Mouse (Mus musculus) liver, embryonic 16.5 days (tissue): ENCODE results near the gene Spata1. TPM values are rescaled to one million over a fixed set of nuclear protein-coding genes. Genes with fewer than 3 reads are reported as not detected.

ENCODE experiments used
- ATAC-seq: fragments of 200-750 bp; cut with Nextera tagmentation; 2 replicates; pipeline ENCODE4 v1.8.0; 2017; ENCODE audit warnings: low read depth, mild to moderate bottlenecking, moderate number of reproducible peaks, moderate library complexity
- H3K27ac ChIP-seq: fragments of 300-500 bp; sonication (generic); 2 replicates; pipeline ENCODE4 v1.5.1; 2014; ENCODE audit warnings: mild to moderate bottlenecking, low read length
- H3K27me3 ChIP-seq: fragments of 300-500 bp; sonication (generic); 2 replicates; pipeline ENCODE4 v1.6.1; 2014; ENCODE audit warnings: low read depth, low read length, mixed read lengths; ENCODE audit not compliant: control insufficient read depth, insufficient read depth
- H3K36me3 ChIP-seq: fragments of 300-500 bp; sonication (generic); 2 replicates; pipeline ENCODE4 v1.6.1; 2014; ENCODE audit warnings: mild to moderate bottlenecking; ENCODE audit not compliant: control insufficient read depth, insufficient read depth
- H3K4me1 ChIP-seq: fragments of 300-500 bp; sonication (generic); 2 replicates; pipeline ENCODE4 v1.6.1; 2014; ENCODE audit warnings: low read depth, low read length, mixed read lengths; ENCODE audit not compliant: control insufficient read depth
- H3K4me2 ChIP-seq: fragments of 300-500 bp; sonication (generic); 2 replicates; pipeline ENCODE4 v1.6.1; 2014; ENCODE audit warnings: low read depth, low read length, mixed read lengths
- H3K4me3 ChIP-seq: fragments of 300-500 bp; sonication (generic); 2 replicates; pipeline ENCODE4 v1.5.1; 2014; ENCODE audit warnings: low read depth, mild to moderate bottlenecking, low read length
- H3K9ac ChIP-seq: fragments of 300-500 bp; sonication (generic); 2 replicates; pipeline ENCODE4 v1.6.1; 2014; ENCODE audit warnings: low read depth, low read length
- H3K9me3 ChIP-seq: fragments of 300-500 bp; sonication (generic); replicated peaks from 2 replicates; pipeline ENCODE4 v1.6.1; 2016; ENCODE audit warnings: low read length; ENCODE audit not compliant: control insufficient read depth
- WGBS: fragments of 180-500 bp; shearing (Covaris S2); extraction: QIAGEN DNeasy Blood & Tissue Kit; methylation state at CpG from one replicate; pipeline ENCODE4 v1.1.7; 2014; ENCODE audit not compliant: insufficient replicate concordance; 5-methylcytosine and 5-hydroxymethylcytosine counted together
- polyA plus RNA-seq: library from polyadenylated mRNA; unstranded; fragments of >200 nt; fragmentation: Nextera tagmentation; extraction: Ambion mirVana; gene quantifications from 2 replicates; pipeline ENCODE4 v1.2.1, GENCODE M21; 2015

The Spata1 gene
- polyA plus RNA-seq, result 1.0 and 1.1 TPM in 2 replicates

- peaks cover 27% of the 10 kb centered on the region for H3K4me1 ChIP-seq
Measured at GRCm38 (mm10) chr3:146499431-146500002, at the start of gene Spata1, which contains the start of gene Gng5. Spata1 (minus strand) TSS chr3:146499753. Gng5 (plus strand) TSS chr3:146499807.

GRCm38 (mm10) chr3:146543632-146544031 is 44.1 kb upstream of the Spata1 start:
- no peaks in the 10 kb centered on the region for H3K9me3 ChIP-seq
- H3K9ac ChIP-seq, result no peak overlapping the region
- no peak overlapping the region for H3K27ac ChIP-seq
- no peak for ATAC-seq
- H3K36me3 ChIP-seq, result no peaks in the 10 kb centered on the region
- H3K4me3 ChIP-seq, result no peak overlapping the region
- WGBS, result 26% methylated on average over 1 of the region's 1 CpGs
- no peaks in the 10 kb centered on the region for H3K4me1 ChIP-seq
- no peak overlapping the region for H3K4me2 ChIP-seq
- H3K27me3 ChIP-seq, result no peaks in the 10 kb centered on the region

More at GRCm38 (mm10) chr3:146499431-146500002, at the start of gene Spata1, which contains the start of gene Gng5:
- Histone ChIP-seq H3K9ac (peak within 1 kb of the TSS; percentile 96), H3K4me2 (peak within 1 kb of the TSS; percentile 85), H3K36me3 (peaks cover 10% of the 10 kb centered on the region), H3K9me3 (no peaks in the 10 kb centered on the region), H3K27ac (peak within 1 kb of the TSS; percentile 97), H3K4me3 (peak within 1 kb of the TSS; percentile 84), H3K27me3 (no peaks in the 10 kb centered on the region)
- peak; percentile 97 for ATAC-seq
- under 1% methylated on average over 63 of the region's 88 CpGs for WGBS

- H3K9ac ChIP-seq, result no peak overlapping the region
- H3K36me3 ChIP-seq, result no peaks in the 10 kb centered on the region
- H3K9me3 ChIP-seq, result no peaks in the 10 kb centered on the region
- H3K27ac ChIP-seq, result no peak overlapping the region
- ATAC-seq, result no peak
- no peak overlapping the region for H3K4me2 ChIP-seq
- H3K27me3 ChIP-seq, result no peaks in the 10 kb centered on the region
- H3K4me3 ChIP-seq, result no peak overlapping the region
- H3K4me1 ChIP-seq, result no peaks in the 10 kb centered on the region
- WGBS, result 34% methylated on average over 4 of the region's 4 CpGs
Measured at GRCm38 (mm10) chr3:146540521-146541273, 41.1 kb upstream of the Spata1 start.

- Histone ChIP-seq H3K9me3 (no peaks in the 10 kb centered on the region), H3K4me1 (no peaks in the 10 kb centered on the region), H3K27me3 (no peaks in the 10 kb centered on the region), H3K4me3 (no peak overlapping the region), H3K4me2 (no peak overlapping the region), H3K9ac (no peak overlapping the region), H3K36me3 (no peaks in the 10 kb centered on the region), H3K27ac (no peak overlapping the region)
- WGBS, result 53% methylated on average over 6 of the region's 6 CpGs
- no peak for ATAC-seq
Measured at GRCm38 (mm10) chr3:146534986-146535385, 35.4 kb upstream of the Spata1 start.

- 50% methylated on average over 2 of the region's 2 CpGs for WGBS
- Histone ChIP-seq H3K4me1 (no peaks in the 10 kb centered on the region), H3K4me2 (no peak overlapping the region)
Measured at GRCm38 (mm10) chr3:146528335-146528734, 28.8 kb upstream of the Spata1 start.

GRCm38 (mm10) chr3:146521652-146522020 is 22.1 kb upstream of the Spata1 start:
- Histone ChIP-seq H3K9me3 (no peaks in the 10 kb centered on the region), H3K27ac (peak overlapping the region; percentile 98), H3K4me1 (peaks cover 3% of the 10 kb centered on the region), H3K36me3 (peaks cover 13% of the 10 kb centered on the region), H3K27me3 (no peaks in the 10 kb centered on the region), H3K9ac (peak overlapping the region; percentile 89), H3K4me3 (peak overlapping the region; percentile 94), H3K4me2 (peak overlapping the region; percentile 75)
- 5% methylated on average over 8 of the region's 8 CpGs for WGBS
- no peak for ATAC-seq

More at GRCm38 (mm10) chr3:146528335-146528734, 28.8 kb upstream of the Spata1 start:
- Histone ChIP-seq H3K9me3 (no peaks in the 10 kb centered on the region), H3K27me3 (no peaks in the 10 kb centered on the region), H3K27ac (no peak overlapping the region), H3K9ac (no peak overlapping the region), H3K4me3 (no peak overlapping the region), H3K36me3 (no peaks in the 10 kb centered on the region)
- ATAC-seq, result no peak

- no peaks in the 10 kb centered on the region for H3K27me3 ChIP-seq
- H3K36me3 ChIP-seq, result peaks cover 13% of the 10 kb centered on the region
- ATAC-seq, result peak; percentile 97
- peak within 1 kb of the TSS; percentile 75 for H3K4me2 ChIP-seq
- peak within 1 kb of the TSS; percentile 89 for H3K9ac ChIP-seq
- peaks cover 3% of the 10 kb centered on the region for H3K4me1 ChIP-seq
- under 1% methylated on average over 61 of the region's 82 CpGs for WGBS
- H3K4me3 ChIP-seq, result peak within 1 kb of the TSS; percentile 94
- peak within 1 kb of the TSS; percentile 98 for H3K27ac ChIP-seq
- H3K9me3 ChIP-seq, result no peaks in the 10 kb centered on the region
Measured at GRCm38 (mm10) chr3:146520798-146521651, 21.5 kb upstream of the Spata1 start, which contains the start of gene Rpf1. Rpf1 (minus strand) TSS chr3:146521429.

GRCm38 (mm10) chr3:146520226-146520797 is 20.8 kb upstream of the Spata1 start:
- WGBS, result 34% methylated on average over 5 of the region's 5 CpGs
- Histone ChIP-seq H3K27me3 (no peaks in the 10 kb centered on the region), H3K4me2 (peak overlapping the region; percentile 75), H3K9ac (peak overlapping the region; percentile 89), H3K4me3 (peak overlapping the region; percentile 94), H3K27ac (peak overlapping the region; percentile 98), H3K9me3 (no peaks in the 10 kb centered on the region), H3K4me1 (peaks cover 3% of the 10 kb centered on the region), H3K36me3 (peaks cover 18% of the 10 kb centered on the region)
- no peak for ATAC-seq
